Mouse (Mus musculus): Measurements from ENCODE around the gene Brwd1.
A peak's percentile ranks its signal among the peaks of the same experiment; 100 is the strongest.
"Not testable (repeated sequence)": the region's sequence is repeated elsewhere in the genome, so short reads cannot be mapped to it uniquely, and the experiment has no call there.

Gene Brwd1

GRCm38 (mm10) chr16:96082301-96083178, at the start of gene Brwd1:
Gene Brwd1 (minus strand): TSS chr16:96082526.
- DNase-seq (ENCODE audit: low read depth), result peak; percentile 41

DNA sequence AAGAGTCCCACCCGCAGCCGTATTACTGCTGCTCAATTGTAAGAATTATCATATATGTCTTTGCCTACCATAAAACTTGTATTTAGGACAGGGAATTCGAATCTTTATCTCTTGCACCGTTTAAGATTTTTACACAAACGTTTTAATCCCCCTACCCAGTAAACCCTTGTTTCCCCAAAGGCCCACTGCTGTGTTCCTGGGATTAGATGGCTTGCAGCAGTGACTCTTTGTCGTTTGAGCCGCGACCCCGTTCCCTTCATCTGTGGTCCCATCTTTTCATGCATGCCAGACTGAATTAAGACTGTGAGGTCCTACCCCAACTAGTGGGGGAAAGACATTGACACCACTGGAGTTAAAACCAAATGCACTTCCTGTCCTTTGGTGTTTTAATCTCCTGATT, 46.1 kb upstream of the Brwd1 start:
- DNase-seq (ENCODE audit: low read depth), result no peak

- peak; percentile 86 for DNase-seq (ENCODE audit: low read depth)
Measured at GRCm38 (mm10) chr16:96127657-96128344, 45.5 kb upstream of the Brwd1 start, which contains the start of gene Hmgn1. Gene Hmgn1 (minus strand): TSS chr16:96127729.

DNA sequence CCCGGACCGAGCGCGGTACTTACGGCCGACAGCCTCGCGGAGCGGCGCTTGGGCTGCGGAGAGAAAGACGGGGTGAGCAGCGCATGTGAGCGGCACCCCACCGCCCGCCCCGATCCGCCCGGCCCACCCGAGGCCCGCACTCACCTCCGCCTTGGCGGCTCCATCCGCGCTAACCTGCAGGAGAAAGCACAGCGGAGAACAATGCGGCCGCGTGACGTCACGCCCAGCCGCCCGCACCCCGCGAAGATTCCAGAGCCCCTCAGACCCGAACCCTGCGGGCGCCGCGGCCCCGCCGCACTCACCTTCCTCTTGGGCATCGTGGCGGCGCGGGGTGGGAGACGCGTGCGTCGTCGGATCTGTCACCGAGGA, 44.9 kb upstream of the Brwd1 start:
- no peak for DNase-seq (ENCODE audit: low read depth)

DNA sequence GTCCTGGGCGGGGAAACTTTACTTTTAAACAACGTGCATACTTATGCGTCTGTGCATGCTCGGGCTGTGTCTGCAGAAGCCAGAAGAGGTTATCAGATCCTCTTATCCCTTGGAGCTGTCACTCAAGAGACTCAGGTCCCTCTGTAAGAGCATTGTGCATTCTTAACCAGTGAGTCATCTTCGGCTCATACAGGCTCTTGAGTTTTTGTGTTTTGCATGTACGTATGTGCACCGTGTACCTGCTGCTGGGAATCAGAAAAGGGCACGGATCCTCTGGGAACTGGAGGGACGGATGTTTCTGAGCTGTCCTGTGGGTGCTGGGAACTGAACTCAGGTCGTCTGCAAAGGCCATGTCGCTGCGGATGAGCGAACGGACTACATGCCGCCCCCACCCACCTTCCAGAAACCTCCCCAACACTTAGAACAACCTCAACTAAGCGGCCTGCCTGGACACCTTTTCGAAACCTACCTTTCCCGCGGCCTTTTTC, 44.4 kb upstream of the Brwd1 start:
- no peak for DNase-seq (ENCODE audit: low read depth)

DNA sequence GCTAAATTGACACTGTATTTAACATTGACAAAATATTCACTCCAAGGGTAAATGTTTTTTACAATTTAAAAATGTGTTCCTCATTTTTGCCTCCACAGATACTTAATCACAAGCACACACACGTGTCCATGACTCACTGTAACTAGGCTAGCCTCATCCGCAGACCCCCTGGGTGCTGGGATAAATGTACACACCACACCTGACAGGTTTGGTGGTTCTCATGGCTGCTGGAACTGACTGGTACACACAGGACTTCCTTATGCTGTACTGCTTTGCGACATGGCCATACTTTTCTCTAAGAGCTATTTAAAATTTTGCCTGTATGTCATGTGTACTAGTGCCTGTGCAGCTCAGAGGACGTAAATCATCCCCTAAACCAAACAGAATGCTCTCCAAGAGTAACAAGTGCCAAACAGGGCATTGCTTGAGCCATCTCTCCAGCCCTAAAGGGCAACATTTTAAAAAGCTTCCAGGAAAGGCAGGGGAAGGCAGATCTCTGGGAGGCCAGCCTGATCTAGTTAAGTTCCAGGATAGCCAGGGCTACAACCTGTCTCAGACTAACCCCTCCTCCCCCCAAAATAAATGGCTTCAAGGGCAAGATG, 37.8 kb upstream of the Brwd1 start:
- no peak for DNase-seq (ENCODE audit: low read depth)

- no peak for DNase-seq (ENCODE audit: low read depth)
Measured at GRCm38 (mm10) chr16:96114729-96115128, 32.4 kb upstream of the Brwd1 start.

DNA sequence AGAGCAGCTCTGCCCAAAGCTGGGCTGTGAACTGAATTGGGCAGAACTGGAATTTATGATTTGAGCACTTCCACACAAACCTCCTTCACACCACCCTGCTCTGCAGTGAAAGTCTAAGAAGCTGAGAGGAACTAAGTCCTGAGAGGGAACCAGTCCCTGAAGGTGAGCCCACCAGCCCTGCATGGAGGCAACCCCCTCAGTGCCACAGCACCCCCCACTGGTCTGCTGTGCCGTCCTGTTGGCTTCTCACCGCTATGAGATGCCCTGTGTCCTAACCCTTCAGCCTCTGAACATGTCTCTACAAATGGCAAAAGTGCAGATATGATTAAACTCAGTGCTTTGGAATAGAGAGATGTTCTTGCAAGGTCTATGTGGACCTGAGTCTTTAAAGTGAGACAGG, 30.4 kb upstream of the Brwd1 start:
- no peak for DNase-seq (ENCODE audit: low read depth)

GRCm38 (mm10) chr16:96110655-96111345, 28.5 kb upstream of the Brwd1 start:
- DNase-seq (ENCODE audit: low read depth), result no peak

DNA sequence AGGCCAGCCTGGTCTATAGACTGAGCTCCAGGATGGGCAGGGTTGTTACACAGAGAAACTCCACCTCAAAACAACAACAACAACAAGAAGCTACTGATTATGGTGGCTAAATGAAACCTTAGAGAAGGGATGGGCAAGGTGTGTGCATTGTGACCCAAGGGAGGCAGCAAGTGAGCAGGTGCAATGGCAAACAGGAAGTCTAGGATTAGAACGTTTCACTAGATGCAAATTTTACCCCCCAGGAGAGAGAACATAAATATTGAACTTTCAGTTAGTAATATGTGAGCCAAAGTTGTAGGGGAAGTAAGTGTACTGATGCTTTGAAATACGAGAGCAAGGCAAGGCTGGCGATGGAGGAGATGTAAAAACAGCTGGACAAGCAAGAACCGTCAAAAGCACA, 27.3 kb upstream of the Brwd1 start:
- no peak for DNase-seq (ENCODE audit: low read depth)

- DNase-seq (ENCODE audit: low read depth), result no peak
Measured at GRCm38 (mm10) chr16:96103036-96103435, 20.7 kb upstream of the Brwd1 start.

- DNase-seq (ENCODE audit: low read depth), result not testable (repeated sequence)
Measured at GRCm38 (mm10) chr16:96097811-96098210, 15.5 kb upstream of the Brwd1 start.

DNA sequence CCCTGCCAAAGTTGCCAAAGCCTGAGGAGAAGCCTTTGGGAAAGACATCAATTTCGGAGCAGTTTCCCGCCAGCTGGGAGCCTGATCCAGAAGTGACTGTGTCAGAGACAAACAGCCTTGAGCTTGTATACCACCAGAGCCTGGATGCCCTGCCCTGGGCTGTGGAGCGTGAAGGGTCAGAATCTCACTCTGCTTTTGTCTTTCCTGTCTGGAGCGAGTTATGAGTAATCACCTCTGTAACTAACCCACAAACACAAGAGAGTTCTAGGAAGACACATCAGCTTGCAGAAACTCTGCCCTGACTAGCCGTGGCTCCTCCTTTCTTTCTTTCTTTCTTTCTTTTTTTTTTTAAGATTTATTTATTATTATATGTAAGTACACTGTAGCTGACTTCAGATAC, 13.6 kb upstream of the Brwd1 start:
- no peak for DNase-seq (ENCODE audit: low read depth)

DNA sequence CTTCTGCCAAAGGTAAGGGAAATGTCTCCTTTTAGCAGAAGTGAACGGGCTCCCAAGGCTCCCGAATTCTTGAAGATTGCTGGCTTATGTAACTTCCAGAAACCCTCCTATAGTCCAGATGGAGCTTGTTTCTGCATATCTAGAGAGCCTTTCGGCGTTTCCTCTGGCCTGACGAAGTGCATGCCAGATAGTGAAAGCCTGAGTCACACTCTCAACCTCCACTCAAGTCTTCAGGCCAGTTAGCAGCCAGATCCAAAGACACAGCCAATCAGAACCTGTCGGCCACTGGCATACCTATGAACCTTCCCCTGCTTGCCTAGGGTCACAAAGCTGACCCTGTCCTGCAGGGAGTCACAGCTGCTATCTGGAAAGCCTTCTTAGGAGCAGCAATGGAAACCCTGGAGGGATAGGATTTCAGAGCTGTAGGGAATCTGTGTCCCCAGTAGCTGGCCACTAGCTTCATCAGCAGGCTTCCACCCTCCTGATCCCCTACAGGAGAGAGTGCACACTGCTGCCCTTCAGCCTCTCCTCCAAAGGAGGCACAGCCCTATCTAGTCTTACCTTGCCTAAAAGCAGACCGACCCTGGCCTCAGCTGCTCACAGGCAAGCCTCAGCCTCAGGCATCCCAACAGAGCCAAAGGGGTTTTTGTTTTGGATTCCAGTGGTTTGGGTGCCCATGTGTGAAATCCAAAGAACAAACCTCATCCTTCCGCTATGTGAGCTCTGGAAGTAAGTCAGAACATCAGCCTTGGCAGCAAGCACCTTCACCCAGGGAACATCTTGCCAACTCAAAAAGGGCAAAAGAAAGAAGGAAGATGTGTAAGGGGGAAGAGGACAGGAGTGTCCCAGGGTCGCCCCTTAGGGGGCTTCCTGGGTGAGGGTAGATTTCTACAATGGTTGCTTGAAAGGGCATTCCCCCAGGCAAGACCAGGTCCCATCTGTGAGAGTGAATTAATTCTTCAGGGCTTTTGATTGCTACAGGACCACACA, 9.5 kb upstream of the Brwd1 start:
- DNase-seq (ENCODE audit: low read depth), result no peak

- no peak for DNase-seq (ENCODE audit: low read depth)
Measured at GRCm38 (mm10) chr16:96088120-96088519, 5.8 kb upstream of the Brwd1 start.

DNA sequence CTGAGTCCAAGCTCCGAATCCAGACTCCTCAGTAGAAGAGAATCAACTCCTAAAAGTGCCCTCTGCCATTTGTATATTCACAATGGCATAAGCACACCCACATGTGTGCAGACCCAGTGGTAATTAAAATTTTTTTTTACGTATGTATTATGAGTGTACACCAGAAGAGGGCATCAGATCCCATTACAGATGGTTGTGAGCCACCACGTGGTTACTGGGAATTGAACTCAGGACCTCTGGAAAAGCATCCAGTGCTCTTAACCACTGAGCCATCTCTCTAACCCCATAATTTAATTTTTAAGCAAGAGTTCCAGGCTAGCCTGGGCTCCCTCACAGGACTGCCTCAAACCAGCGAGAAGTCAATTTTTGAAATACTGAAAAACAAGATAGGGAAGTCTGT, 5.1 kb upstream of the Brwd1 start:
- no peak for DNase-seq (ENCODE audit: low read depth)

- no peak for DNase-seq (ENCODE audit: low read depth)
Measured at GRCm38 (mm10) chr16:96087001-96087400, 4.7 kb upstream of the Brwd1 start.

- DNase-seq (ENCODE audit: low read depth), result no peak
Measured at GRCm38 (mm10) chr16:96085597-96085996, 3.3 kb upstream of the Brwd1 start.

DNA sequence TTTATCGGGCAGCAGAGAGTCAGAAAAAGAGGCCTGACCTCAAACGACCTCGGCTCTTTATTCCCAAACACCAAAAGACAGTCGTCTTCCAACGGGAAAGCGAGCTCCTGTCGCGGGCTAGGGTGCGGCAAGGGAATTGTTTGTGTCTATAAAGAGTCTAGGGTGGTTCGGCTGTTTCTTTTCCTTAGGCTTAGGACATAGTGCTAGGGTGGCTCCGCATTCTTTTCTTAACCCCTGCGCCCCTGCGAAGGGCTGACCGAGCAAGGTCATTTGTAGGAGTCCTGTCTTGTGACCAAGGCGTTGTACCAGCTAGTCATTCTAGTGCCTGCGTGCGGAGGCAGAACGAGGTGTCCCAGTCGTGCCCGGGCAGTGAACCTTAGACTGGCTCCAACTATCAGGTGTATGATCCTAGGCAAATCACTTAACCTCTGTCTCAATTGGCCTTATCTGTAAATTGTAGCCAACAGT, 887 bp upstream of the Brwd1 start:
- DNase-seq (ENCODE audit: low read depth), result no peak

GRCm38 (mm10) chr16:96081742-96082241, 534 bp downstream of the Brwd1 start:
- no peak for DNase-seq (ENCODE audit: low read depth)

- DNase-seq (ENCODE audit: low read depth), result peak; percentile 74
Measured at GRCm38 (mm10) chr16:96081331-96081730, 995 bp downstream of the Brwd1 start.

Data from c-Kit-positive CD71-negative TER-119-negative erythroid progenitor cells, embryonic 14.5 days (primary cell).